Mouse (Mus musculus): ENCODE measurements around the gene Ccdc170. TPM values are rescaled to one million over a fixed set of nuclear protein-coding genes. Genes with fewer than 3 reads are reported as not detected.
"Not testable (repeated sequence)": the region's sequence is repeated elsewhere in the genome, so short reads cannot be mapped to it uniquely, and the experiment has no call there.

Ccdc170 gene
- total RNA-seq (2014; fragmentation: Nextera tagmentation) (not detected in 2 replicates), total RNA-seq (2017) (0.43 and 0.72 TPM in 2 replicates)

DNA sequence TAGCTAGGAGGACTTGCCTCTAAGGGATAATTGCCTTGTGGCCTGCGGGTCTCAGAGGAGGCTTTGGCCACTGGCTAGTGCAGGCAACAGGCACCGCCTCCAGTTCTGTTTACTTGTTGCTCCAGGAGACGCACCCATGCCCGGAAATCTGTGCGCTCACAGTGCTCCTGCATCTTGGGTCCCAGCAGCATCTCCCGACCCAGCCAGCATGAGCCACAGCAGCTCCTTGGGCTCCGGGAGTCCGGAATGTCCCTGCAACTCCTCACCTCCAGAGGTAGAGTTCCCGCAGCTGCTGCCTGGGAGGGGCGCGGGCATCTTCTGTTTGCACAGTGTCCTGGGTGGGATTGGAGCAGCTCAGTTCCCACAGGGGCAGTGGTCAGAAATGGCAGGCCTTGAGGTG is at the start of gene Ccdc170:
TSS of gene Ccdc170 (plus strand) at position 148 of the 400 bp plus-strand sequence.
- no peak for ATAC-seq (replicated peaks; ENCODE audit: poor library complexity, severe bottlenecking)

DNA sequence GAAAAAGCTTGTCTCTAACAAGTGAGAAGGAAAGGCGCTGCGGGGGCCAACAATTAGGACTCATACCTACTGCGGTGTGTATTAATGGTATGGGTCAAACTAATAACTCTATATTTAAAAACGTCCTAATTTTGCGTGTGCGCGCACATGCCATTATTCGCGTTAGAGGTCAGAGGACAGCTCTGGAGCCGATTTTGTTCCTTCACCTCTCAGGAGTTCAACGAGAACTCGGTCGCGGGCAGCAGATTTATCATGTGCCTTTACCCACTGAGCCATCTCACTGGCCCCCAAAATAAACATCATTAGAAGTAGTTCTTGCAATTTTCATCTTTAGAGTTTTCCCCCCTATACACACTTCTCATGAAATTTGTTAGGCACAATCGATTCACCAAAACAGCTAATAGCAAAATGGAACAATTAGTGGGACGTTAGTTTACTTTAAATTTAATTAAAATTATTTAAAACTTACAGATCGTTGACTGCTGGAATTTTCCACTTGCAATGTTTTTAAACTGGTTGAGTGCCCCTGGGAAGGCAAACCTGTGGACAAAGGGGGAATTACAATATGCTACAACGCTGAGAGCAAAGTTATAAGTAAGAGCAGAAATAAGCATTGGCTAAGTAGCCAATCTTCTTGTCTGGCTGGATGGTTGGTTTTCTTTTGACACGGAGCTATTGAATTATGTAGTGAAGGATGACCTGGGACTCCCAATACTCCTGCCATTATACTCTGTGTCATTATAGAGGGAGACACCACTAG is 49.1 kb upstream of the Ccdc170 start:
- ATAC-seq (replicated peaks; ENCODE audit: poor library complexity, severe bottlenecking) = no peak

- not testable (repeated sequence) for ATAC-seq (replicated peaks; ENCODE audit: poor library complexity, severe bottlenecking)
These were observed 48.4 kb upstream of the Ccdc170 start for GRCm38 (mm10) chr10:4433871-4434270.

- no peak for ATAC-seq (replicated peaks; ENCODE audit: poor library complexity, severe bottlenecking)
These were observed 46.9 kb upstream of the Ccdc170 start for GRCm38 (mm10) chr10:4435416-4435815.

GRCm38 (mm10) chr10:4456409-4456808 is 25.9 kb upstream of the Ccdc170 start:
- ATAC-seq (replicated peaks; ENCODE audit: poor library complexity, severe bottlenecking) = peak; percentile 68

GRCm38 (mm10) chr10:4460201-4460600 is 22.1 kb upstream of the Ccdc170 start:
- peak; percentile 49; the same call in 1 of the 2 replicates for ATAC-seq (replicated peaks; ENCODE audit: poor library complexity, severe bottlenecking)

DNA sequence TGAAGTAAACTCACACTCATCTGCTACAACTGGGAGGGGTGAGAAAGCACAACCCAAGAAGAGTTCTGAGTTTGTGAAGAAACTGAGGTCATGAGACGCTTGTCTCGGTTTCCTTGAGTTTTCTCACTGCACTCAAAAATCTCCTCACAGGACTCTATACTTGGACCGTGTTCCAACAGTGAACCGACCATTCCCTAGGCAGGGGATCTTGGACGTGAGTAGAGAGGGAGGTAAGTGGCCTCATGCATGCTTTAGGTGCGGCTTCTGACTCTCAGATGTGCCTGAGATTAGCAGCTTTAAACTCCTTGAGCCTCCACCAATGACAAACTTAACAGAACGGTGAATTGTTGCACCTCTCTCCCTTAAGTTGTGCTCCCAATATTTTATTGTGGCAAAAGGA is 16.5 kb upstream of the Ccdc170 start:
- ATAC-seq (replicated peaks; ENCODE audit: poor library complexity, severe bottlenecking) = no peak

DNA sequence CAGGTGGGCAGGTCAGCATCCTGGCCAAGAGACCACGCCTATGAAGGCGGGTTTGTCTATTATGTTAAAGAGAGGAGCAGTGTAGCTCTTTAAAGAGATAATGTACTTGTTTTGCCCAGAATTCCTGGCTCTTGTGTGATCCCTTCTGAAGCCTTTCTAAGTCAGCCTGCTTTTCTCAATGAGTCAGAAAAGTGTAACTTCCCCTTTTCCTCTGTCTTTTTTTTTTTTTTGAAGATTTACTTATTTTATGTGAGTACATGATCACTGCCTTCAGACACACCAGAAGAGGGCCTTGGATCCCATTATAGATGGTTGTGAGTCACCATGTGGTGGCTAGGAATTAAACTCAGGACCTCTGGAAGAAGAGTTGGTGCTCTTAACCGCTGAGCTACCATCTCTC is 12.9 kb upstream of the Ccdc170 start:
- peak; percentile 68 for ATAC-seq (replicated peaks; ENCODE audit: poor library complexity, severe bottlenecking)

GRCm38 (mm10) chr10:4473591-4473993 is 8.7 kb upstream of the Ccdc170 start:
- no peak for ATAC-seq (replicated peaks; ENCODE audit: poor library complexity, severe bottlenecking)

DNA sequence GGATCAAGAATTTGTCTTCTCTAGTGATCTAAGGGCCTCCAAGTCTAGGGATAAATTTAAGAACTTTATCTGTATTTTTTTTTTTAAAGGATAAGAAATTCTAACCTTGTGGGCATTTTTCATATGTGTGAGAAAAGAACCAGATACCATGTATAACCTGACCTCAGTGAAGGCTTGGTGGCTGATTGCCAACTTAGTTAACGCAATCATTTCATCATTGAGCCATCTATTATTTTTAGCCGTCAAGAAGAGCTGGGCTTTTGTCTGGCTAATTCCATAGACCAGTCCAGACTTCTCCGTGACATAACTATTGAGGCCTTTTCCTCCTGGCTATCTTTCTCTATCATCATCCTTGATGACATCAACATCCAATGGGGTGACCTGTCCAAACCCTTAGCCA is 6.9 kb upstream of the Ccdc170 start:
- ATAC-seq (replicated peaks; ENCODE audit: poor library complexity, severe bottlenecking) = no peak

GRCm38 (mm10) chr10:4476604-4477003 is 5.7 kb upstream of the Ccdc170 start:
- ATAC-seq (replicated peaks; ENCODE audit: poor library complexity, severe bottlenecking) = no peak

GRCm38 (mm10) chr10:4480929-4481328 is 1.4 kb upstream of the Ccdc170 start:
- ATAC-seq (replicated peaks; ENCODE audit: poor library complexity, severe bottlenecking) = no peak

GRCm38 (mm10) chr10:4481695-4482094 is 607 bp upstream of the Ccdc170 start:
- ATAC-seq (replicated peaks; ENCODE audit: poor library complexity, severe bottlenecking) = peak; percentile 94

DNA sequence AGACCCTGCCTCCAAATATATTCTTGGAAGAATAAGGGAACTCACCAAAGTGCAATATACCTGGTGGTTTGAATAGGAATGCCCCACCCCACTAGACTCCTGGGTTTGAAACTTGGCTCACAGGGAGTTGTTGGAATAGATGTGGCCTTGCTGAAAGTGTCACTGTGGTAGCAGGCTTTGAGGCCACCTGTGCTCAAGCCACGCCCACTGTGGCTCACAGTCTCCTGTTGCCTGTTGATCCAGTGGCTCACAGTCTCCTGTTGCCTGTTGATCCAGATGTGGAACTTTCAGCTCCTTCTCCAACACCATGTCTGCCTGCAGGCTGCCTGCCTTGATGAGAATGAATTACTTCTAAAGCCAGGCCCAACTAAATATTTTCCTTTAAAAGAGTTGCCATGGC is 1.5 kb downstream of the Ccdc170 start:
- no peak for ATAC-seq (replicated peaks; ENCODE audit: poor library complexity, severe bottlenecking)

DNA sequence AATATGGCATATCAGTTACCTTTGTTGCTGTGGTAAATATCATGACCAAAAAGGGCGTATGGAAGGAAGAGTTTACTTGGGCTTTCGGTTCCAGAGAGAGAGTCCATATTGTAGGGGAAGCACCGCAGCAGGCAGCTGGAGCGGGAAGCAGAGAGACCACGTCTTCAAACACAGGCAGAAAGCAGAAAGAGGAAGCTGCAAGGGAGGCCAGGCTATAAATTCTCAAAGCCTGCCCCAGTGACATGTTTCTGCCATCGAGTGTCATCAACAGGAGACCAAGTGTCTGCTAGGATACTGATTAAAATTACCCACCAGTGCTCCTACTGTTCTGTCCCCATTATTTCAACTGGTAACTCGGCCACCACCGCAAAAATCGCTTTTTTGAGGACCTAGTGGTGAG is 2.7 kb downstream of the Ccdc170 start:
- ATAC-seq (replicated peaks; ENCODE audit: poor library complexity, severe bottlenecking) = peak; percentile 63

- ATAC-seq (replicated peaks; ENCODE audit: poor library complexity, severe bottlenecking) = no peak
These were observed 7.6 kb downstream of the Ccdc170 start for GRCm38 (mm10) chr10:4489865-4490264.

DNA sequence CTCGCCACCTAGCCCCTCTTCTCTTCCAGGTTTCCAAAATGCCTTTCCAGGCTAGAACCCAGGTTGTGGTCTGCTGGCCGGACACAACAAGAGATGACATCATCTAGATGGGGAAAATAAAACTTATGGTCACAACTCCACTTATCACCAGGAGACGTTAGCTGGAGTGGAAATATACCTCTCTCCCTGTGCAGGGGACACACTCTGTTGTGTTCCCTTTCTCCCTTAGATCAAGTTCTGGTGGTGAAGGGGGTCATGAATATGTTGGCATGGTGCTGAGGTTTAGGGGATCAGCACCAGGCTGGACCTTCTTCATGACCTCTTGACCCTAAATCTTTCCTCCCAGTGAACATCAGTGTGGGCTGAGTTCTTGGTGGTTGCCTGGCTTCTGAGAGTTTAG is 9.0 kb downstream of the Ccdc170 start:
- no peak for ATAC-seq (replicated peaks; ENCODE audit: poor library complexity, severe bottlenecking)

GRCm38 (mm10) chr10:4492045-4492444 is 9.7 kb downstream of the Ccdc170 start:
- no peak for ATAC-seq (replicated peaks; ENCODE audit: poor library complexity, severe bottlenecking)

GRCm38 (mm10) chr10:4492909-4493308 is 10.6 kb downstream of the Ccdc170 start:
- no peak; the same call in 1 of the 2 replicates for ATAC-seq (replicated peaks; ENCODE audit: poor library complexity, severe bottlenecking)

DNA sequence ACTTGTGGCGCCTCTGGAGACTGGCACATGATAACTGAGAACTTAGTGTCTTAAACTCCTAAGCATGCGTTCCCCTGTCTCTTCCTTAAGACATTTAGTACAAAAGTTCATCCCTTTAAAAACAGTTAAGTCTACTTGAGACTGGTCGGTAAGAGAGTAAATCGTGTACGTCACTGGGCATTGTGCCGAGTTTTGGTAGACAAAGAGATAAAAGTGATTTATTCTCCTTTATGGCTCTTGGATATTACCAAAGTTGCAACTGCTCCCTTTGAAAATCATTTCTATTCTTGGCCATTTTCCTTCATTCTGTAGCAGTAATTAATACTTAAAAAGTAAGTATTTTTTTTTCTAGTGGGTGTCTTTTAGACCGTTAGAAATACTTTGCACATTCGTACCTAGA is 20.9 kb downstream of the Ccdc170 start:
- no peak for ATAC-seq (replicated peaks; ENCODE audit: poor library complexity, severe bottlenecking)

DNA sequence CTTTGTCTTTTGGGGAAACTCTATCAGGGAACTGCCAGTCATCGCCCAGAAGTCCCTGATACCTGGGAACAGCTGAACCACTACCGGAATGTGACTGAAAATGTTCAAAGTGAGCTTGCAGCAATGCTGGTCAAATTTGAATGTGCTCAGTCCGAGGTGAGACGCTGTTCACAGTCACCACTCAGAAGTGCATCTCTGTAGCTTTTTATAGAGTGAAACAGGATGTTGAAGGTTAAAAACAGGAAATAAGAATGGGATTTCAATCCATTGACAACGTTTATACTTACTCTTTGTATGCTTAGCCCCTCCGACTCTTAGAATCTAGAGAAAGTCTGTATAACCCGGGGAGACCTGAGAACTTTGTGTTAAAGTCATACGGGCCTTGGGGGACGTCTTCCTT is 30.4 kb downstream of the Ccdc170 start:
- ATAC-seq (replicated peaks; ENCODE audit: poor library complexity, severe bottlenecking) = peak; percentile 60

DNA sequence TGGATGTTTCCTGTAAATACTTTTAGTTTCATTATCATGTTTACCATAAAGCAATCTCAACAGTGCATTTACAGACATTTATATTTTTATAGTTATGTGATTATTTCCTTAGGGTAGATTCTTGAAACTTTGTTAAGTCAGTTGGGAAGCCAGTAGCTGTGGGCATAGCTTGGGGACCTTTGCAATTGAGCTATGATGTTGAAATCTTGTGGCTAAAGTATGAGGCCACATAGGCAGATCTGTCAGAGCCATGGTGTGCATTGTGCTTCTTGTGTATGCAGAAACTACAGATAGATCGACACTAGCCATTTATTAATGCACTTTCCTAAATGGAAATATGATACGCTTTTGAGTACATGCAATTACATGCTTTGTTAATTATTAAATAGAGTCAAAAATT is 35.3 kb downstream of the Ccdc170 start:
- peak; percentile 94 for ATAC-seq (replicated peaks; ENCODE audit: poor library complexity, severe bottlenecking)

Data from granulocyte monocyte progenitor cell, adult 5-6 weeks (primary cell).